In the genomic region with DNA sequence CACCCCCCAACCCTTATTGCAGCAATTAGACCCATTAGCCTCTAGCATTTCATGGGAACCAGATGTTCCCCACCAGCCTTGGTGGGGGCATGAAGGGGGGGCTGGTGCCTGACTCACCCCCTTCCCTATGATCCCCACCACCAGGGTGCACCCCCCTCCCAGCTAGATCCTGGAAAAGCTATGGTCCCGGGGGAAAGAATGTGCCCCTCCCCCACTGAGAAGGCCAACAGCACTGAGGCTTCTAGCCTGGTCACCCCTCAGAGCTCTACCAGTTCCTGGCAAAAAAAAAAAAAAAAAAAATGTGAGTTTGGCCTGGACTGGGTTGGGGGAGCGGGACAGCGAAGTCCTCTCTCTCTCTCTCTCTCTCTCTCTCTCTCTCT, we compare ENCODE assay signal across 11 mouse cellular contexts. TPM values are rescaled to one million over a fixed set of nuclear protein-coding genes. Genes with fewer than 3 reads are reported as not detected.
DNase-seq lines count a peak whose midpoint lies in the region; ATAC-seq lines count a peak whose summit lies in the region.
"Had no signal": no experiment of that assay in that cellular context is flagged by ENCODE, and none has a peak within 500 bp of the region (broad histone marks: within the 10 kb centered on the region; RNA-seq: fewer than 3 reads in every experiment).

No protein-coding gene starts in this region.

- H3K9ac ChIP-seq in lung, embryonic 16.5 days (ENCODE audit: low read length), result peak overlapping the region; percentile 88
- no peak overlapping the region for H3K9ac ChIP-seq in hindbrain, embryonic 15.5 days
- H3K9ac ChIP-seq in neural tube, embryonic 13.5 days, result no peak overlapping the region

- peaks cover 2% of the 10 kb centered on the region; the same call in 1 of the 2 replicates for H3K36me3 ChIP-seq in lung, embryonic 16.5 days (ENCODE audit: control insufficient read depth, insufficient read depth, low read length)
- H3K36me3 ChIP-seq in hindbrain, embryonic 15.5 days, result no peaks in the 10 kb centered on the region
- H3K36me3 ChIP-seq in neural tube, embryonic 13.5 days, result no peaks in the 10 kb centered on the region

- H3K4me2 ChIP-seq in lung, embryonic 16.5 days (ENCODE audit: low read depth, low read length), result peak overlapping the region; percentile 94
- H3K4me2 ChIP-seq in hindbrain, embryonic 15.5 days, result peak overlapping the region; percentile 97
- H3K4me2 ChIP-seq in neural tube, embryonic 13.5 days, result peak overlapping the region; percentile 92

- no peaks in the 10 kb centered on the region for H3K9me3 ChIP-seq in lung, embryonic 16.5 days (ENCODE audit: control insufficient read depth, low read length)
- H3K9me3 ChIP-seq in hindbrain, embryonic 15.5 days, result no peaks in the 10 kb centered on the region
- H3K9me3 ChIP-seq in neural tube, embryonic 13.5 days, result no peaks in the 10 kb centered on the region

- no peaks in the 10 kb centered on the region for H3K27me3 ChIP-seq in lung, embryonic 16.5 days (ENCODE audit: control insufficient read depth, insufficient read depth, low read depth, low read length)
- H3K27me3 ChIP-seq in hindbrain, embryonic 15.5 days, result peaks cover 46% of the 10 kb centered on the region
- peaks cover 42% of the 10 kb centered on the region for H3K27me3 ChIP-seq in neural tube, embryonic 13.5 days

- 4% methylated on average over 3 of the region's 3 CpGs for WGBS in lung, embryonic 16.5 days
- 0% methylated on average over 2 of the region's 3 CpGs for WGBS in hindbrain, embryonic 15.5 days
- WGBS in neural tube, embryonic 13.5 days, result 5% methylated on average over 3 of the region's 3 CpGs

- peak overlapping the region; percentile 80 for H3K4me3 ChIP-seq in lung, embryonic 16.5 days (ENCODE audit: low read length)
- H3K4me3 ChIP-seq in hindbrain, embryonic 15.5 days, result no peak overlapping the region
- H3K4me3 ChIP-seq in neural tube, embryonic 13.5 days, result no peak overlapping the region

- peaks cover 39% of the 10 kb centered on the region for H3K4me1 ChIP-seq in lung, embryonic 16.5 days (replicated peaks; ENCODE audit: control insufficient read depth, insufficient read depth, low read length)
- H3K4me1 ChIP-seq in hindbrain, embryonic 15.5 days (replicated peaks), result peaks cover 44% of the 10 kb centered on the region
- H3K4me1 ChIP-seq in neural tube, embryonic 13.5 days (replicated peaks), result peaks cover 59% of the 10 kb centered on the region

- no peak for ATAC-seq in lung, embryonic 16.5 days (ENCODE audit: low read depth)
- ATAC-seq in hindbrain, embryonic 15.5 days (ENCODE audit: low FRiP score, low read depth), result no peak
- no peak for ATAC-seq in neural tube, embryonic 13.5 days (ENCODE audit: low read depth)

- DNase-seq in cerebellum, adult 9-11 months, result peak; percentile 48
- no peak for DNase-seq in cerebellum, postnatal 36 days
- no peak for DNase-seq in lung, postnatal 14 days
- no peak for DNase-seq in spleen, postnatal 36 days (ENCODE audit: low spot score in 2 of 2)
- no peak for DNase-seq in gastrocnemius, adult 18-20 months (ENCODE audit: low spot score)
- DNase-seq: B cell, adult 2 months; thymus, adult 18-20 months had no signal

- peak overlapping the region; percentile 100 for H3K27ac ChIP-seq in lung, embryonic 16.5 days (ENCODE audit: low read length)
- no peak overlapping the region; the same call in 1 of the 2 replicates for H3K27ac ChIP-seq in hindbrain, embryonic 15.5 days (replicated peaks)
- peak overlapping the region; percentile 39 for H3K27ac ChIP-seq in neural tube, embryonic 13.5 days (replicated peaks)

RNA-seq across cellular contexts. Expression of gene Rarg, which starts 8.5 kb away (rescaled TPM):
- polyA plus RNA-seq in lung, embryonic 16.5 days (2015; fragmentation: Nextera tagmentation; extraction: Ambion mirVana), result 46.7 and 46.9 TPM in 2 replicates
- polyA plus RNA-seq in hindbrain, embryonic 15.5 days (2015; fragmentation: Nextera tagmentation; extraction: Ambion mirVana), result 5.8 and 6.3 TPM in 2 replicates
- polyA plus RNA-seq in neural tube, embryonic 13.5 days (2015; fragmentation: Nextera tagmentation; extraction: Ambion mirVana), result 8.5 and 12.5 TPM in 2 replicates
- 10 to 100 TPM in 1 of 2 experiments, 1 to 10 TPM in 1; 5.9 to 11.6 TPM for total RNA-seq in gastrocnemius, adult 18-20 months (2021)

RNA-seq across cellular contexts. Expression of gene Itgb7, which starts 17.1 kb away (rescaled TPM):
- 3.0 and 3.9 TPM in 2 replicates for polyA plus RNA-seq in lung, embryonic 16.5 days (2015; fragmentation: Nextera tagmentation; extraction: Ambion mirVana)
- polyA plus RNA-seq in hindbrain, embryonic 15.5 days (2015; fragmentation: Nextera tagmentation; extraction: Ambion mirVana), result 1.1 and 1.2 TPM in 2 replicates
- 0.30 and 1.7 TPM in 2 replicates for polyA plus RNA-seq in neural tube, embryonic 13.5 days (2015; fragmentation: Nextera tagmentation; extraction: Ambion mirVana)
- 1 to 10 TPM; 1.1 to 1.2 TPM for total RNA-seq in gastrocnemius, adult 18-20 months (2021)

RNA-seq across cellular contexts. Expression of gene Gm9918, which starts 21.6 kb away (rescaled TPM):
- 0.34 and 0.57 TPM in 2 replicates for polyA plus RNA-seq in lung, embryonic 16.5 days (2015; fragmentation: Nextera tagmentation; extraction: Ambion mirVana)
- polyA plus RNA-seq in hindbrain, embryonic 15.5 days (2015; fragmentation: Nextera tagmentation; extraction: Ambion mirVana), result 0.06 and 0.07 TPM in 2 replicates
- polyA plus RNA-seq in neural tube, embryonic 13.5 days (2015; fragmentation: Nextera tagmentation; extraction: Ambion mirVana), result 0.14 TPM in 1 of 2 replicates, not detected in the other
- total RNA-seq in gastrocnemius, adult 18-20 months (2021), result not detected
- total RNA-seq: heart, postnatal 36 days had no signal

RNA-seq across cellular contexts. Expression of gene Mfsd5, which starts 30.5 kb away (rescaled TPM):
- polyA plus RNA-seq in lung, embryonic 16.5 days (2015; fragmentation: Nextera tagmentation; extraction: Ambion mirVana), result 58.3 and 61.1 TPM in 2 replicates
- polyA plus RNA-seq in hindbrain, embryonic 15.5 days (2015; fragmentation: Nextera tagmentation; extraction: Ambion mirVana), result 59.7 and 63.5 TPM in 2 replicates
- polyA plus RNA-seq in neural tube, embryonic 13.5 days (2015; fragmentation: Nextera tagmentation; extraction: Ambion mirVana), result 52.0 and 54.0 TPM in 2 replicates
- total RNA-seq in gastrocnemius, adult 18-20 months (2021), result 10 to 100 TPM; 15.7 to 16.4 TPM

RNA-seq across cellular contexts. Expression of gene Csad, which starts 44.3 kb away (rescaled TPM):
- polyA plus RNA-seq in lung, embryonic 16.5 days (2015; fragmentation: Nextera tagmentation; extraction: Ambion mirVana), result 69.5 and 70.6 TPM in 2 replicates
- 39.2 and 40.1 TPM in 2 replicates for polyA plus RNA-seq in hindbrain, embryonic 15.5 days (2015; fragmentation: Nextera tagmentation; extraction: Ambion mirVana)
- 35.9 and 38.8 TPM in 2 replicates for polyA plus RNA-seq in neural tube, embryonic 13.5 days (2015; fragmentation: Nextera tagmentation; extraction: Ambion mirVana)
- 1 to 10 TPM; 5.9 to 7.8 TPM for total RNA-seq in gastrocnemius, adult 18-20 months (2021)
